Mouse (Mus musculus): ENCODE results near the gene Samd15.

Gene Samd15

GRCm38 (mm10) chr12:87236882-87237483 is 37.5 kb downstream of the Samd15 start:
- no peak for DNase-seq

GRCm38 (mm10) chr12:87238632-87239031 is 39.1 kb downstream of the Samd15 start, which contains the start of gene Noxred1:
TSS of gene Noxred1 (minus strand) at chr12:87238732.
- DNase-seq, result no peak

- no peak for DNase-seq
Observed at GRCm38 (mm10) chr12:87250161-87250560, 50.6 kb downstream of the Samd15 start.

GRCm38 (mm10) chr12:87253878-87254277 is 54.4 kb downstream of the Samd15 start:
- no peak for DNase-seq

- DNase-seq, result no peak
Observed at GRCm38 (mm10) chr12:87256629-87257028, 57.1 kb downstream of the Samd15 start.

GRCm38 (mm10) chr12:87260562-87260961 is 61.0 kb downstream of the Samd15 start:
- DNase-seq, result no peak

All from thymus, postnatal 4 days (tissue).